Mouse (Mus musculus): ENCODE results near the gene Pccb.

GRCm38 (mm10) chr9:101083728-101084127 is 49.0 kb upstream of the Pccb start:
- no peak for TF ChIP-seq CTCF (conservative IDR thresholded peaks at IDR 0.05; ENCODE audit: insufficient read depth, insufficient read length, low read depth, low read length)
- no peak for TF ChIP-seq POLR2A (IDR thresholded peaks at IDR 0.05; ENCODE audit: low read depth, low read length)
